Mouse (Mus musculus) hematopoietic stem cell, adult 5-6 weeks (primary cell): ENCODE measurements at regions not wholly inside any gene's neighbourhood (a gene's known extent, or its start where the extent isn't known, plus 50 kb on each side); places are given as distances from the start of the nearest gene placed in this dataset.

Experiments used
- ATAC-seq, 2 experiments: fragments of 125-278 bp in 1 of 2; replicated peaks in 1 of 2; 2 replicates each; pipeline ENCODE4 v1.8.0; 2016 to 2017; ENCODE audit warnings: inconsistent platforms in 2 of 2, mild to moderate bottlenecking in 2 of 2, moderate number of reproducible peaks in 2 of 2, low read depth in 1 of 2, moderate TSS enrichment in 1 of 2; ENCODE audit not compliant: low FRiP score in 2 of 2, poor library complexity in 2 of 2, severe bottlenecking in 2 of 2, insufficient read depth in 1 of 2, low TSS enrichment in 1 of 2

DNA sequence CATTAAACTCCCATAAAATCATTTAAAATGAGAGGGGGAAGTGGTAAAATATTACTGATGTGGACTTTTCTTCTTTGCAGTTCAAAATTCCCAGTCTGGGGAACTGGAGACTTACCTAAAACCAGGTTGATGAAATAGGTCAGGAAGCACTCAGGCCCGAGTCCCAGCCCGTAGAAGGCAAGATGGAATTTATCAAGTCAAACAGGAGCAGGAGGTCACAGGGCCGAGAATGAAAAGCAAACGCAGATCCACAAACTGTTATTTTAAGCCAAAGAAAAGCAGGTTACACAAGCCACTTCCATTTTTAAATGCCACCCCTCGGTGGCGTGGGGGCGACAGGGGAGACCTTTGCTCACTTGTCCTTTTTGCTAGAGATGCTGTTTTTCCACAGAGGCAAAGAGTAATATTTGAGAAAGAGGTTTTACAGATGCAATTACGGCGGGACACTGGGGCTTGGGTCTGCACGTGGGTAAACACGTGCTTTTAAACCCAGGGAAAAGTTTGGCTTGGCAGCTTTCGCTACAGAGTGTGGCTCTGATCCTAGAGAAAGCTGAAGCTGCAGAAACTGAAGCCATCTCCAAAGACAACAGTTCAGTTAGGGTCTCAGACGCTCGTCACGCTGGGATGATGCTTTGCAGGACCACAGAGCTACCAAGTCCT is 241.0 kb upstream of the Lyplal1 start:
- no peak for ATAC-seq

DNA sequence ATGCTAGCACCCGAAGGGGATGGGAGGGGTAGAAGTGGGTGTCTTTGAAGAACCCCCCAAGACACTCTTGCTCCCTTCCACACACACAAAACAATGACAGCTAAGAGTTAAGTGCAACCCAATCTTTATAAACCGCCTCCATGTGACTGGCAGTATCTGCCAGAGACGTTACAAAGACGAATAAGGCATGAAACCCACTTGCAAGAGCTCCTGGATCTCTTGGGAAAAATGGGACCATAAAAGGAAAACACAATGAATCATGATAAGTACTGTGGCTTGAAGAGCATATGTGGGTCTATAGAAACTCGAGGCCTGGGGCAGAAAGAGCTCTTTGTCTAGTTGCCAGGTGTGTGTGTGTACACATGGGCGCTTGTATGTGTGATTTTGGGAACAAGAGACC is 237.6 kb upstream of the Lyplal1 start:
- ATAC-seq, result no peak

DNA sequence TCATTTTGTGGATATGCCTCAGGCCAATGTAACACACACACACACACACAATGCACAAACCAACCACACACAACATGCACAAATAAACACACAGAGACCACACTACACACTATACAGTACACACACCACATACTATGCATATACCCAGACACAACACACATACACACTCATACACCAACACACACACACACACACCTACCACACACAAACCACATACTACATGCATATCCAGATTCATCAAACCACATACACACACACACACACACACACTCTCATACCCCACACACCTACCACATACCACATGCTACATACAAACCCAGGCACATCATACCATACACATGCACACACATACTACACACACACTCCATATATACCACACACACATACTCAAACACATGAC is 237.0 kb upstream of the Lyplal1 start:
- ATAC-seq, result no peak

DNA sequence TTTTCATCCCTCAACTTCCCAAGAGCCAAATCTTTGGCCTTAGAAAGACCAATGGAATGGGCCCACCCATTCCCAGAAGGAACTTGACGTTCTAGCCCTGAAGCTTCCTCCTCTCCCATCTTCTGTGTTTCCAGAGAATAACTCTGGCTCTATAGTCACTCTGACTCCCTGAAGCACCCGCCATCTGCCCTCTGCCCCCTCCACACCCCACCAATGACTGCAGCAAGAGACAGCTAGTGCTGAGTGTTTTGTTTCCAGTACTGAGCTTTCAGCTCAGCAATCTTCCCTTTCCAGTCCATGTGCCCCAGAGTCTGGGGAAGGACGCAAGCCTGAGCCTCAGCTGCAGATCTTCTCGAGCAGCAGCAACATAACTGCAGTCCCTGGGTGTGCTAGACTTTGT is 233.3 kb upstream of the Lyplal1 start:
- no peak for ATAC-seq

DNA sequence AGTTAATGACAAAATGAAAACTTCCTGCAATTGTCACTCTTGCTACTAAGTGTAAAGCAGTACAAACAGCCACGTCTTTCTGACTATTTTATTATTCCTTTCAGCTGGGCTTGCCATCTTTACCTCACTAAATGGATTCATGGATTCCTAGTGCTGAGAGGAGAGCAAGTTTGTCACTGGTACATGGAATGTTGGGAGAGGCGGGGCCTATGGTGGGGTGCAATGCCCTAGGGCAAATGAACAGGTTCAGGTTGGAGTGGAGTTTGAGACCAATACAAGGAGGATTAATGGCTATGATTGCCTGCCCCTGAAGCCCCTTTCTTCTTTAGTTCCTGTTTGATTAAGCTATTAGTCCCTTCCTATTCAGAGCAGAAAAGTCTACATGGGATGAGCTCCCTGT is 232.9 kb upstream of the Lyplal1 start:
- ATAC-seq, result no peak

DNA sequence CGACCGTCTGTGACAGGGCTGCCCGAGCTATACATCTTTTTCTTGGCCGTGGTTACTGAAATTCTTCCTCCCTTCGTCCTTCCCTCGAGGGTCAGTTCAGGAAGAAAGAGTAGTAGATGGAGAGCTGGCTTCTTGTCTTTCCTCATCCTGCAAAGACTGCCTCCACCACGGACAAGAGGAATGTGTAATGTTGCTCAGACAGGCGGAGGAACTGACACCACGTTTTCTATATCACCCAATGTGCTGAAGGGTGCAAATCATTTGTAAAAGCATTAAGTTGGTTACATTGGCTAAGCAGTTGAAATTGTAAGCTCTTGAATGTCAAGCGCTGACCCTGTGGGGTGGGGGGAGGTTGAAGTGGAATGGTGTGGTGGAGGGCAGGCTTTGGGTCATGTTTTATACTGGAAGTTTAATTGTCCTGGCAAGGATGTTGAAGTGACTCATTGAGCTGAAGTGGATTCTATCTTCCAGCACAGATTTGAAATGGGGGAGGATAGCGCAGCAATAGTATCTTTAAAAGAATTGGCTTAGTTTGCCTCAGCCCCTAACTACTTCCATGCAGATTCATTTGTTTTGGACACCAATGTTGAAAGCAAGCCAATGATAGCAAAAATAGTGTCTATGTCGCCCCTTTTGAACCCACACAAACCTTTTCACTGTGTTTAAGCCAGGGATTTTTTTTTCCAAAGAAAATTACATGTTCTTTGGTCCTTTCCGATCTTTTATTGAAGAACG is 230.5 kb upstream of the Lyplal1 start:
- ATAC-seq, result no peak

DNA sequence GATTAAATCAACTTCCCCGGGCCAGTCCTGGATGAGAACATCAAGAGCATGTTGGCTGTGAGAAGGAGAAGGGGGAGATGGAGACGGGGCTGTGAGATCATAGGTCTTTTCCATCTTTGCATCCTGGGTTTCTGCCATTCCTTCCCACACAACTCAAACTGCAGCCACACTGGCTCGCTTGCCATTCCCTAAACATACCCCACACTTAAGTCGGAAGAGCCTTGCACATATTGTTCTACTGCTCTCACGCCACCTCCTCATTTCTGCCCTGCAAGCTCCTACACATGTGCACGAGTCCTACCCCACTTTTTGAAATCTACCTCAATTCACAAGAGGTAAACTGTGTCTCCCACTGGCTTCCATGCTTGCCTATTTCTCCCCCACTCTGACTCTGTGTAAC is 228.3 kb upstream of the Lyplal1 start:
- no peak for ATAC-seq

DNA sequence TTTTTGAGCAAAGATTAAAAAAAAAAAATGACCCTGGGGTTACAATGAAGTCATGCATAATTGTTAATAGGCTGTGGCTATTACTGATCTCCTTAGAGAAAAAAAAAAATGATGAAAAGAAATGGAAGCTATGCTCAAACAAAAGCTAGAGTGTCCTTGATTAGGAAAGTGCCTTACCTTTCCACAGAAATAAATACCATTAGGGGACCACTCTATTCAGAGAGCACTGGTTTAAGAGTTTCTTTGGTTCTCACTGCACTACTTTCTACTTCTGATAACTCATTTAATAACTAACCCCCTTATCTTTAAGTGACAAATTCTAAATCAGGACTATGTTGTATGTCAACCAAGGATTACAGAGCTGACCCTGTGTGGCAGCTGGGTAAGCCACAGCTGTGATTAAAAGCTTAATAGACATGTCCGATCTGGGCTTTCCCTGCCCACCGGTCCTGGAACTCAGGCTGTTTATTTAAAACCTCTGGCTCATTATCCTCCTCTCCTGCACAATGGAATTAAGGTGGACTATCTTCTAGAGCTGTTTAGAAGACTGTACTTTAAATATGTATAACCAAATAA is 225.9 kb upstream of the Lyplal1 start:
- no peak for ATAC-seq

DNA sequence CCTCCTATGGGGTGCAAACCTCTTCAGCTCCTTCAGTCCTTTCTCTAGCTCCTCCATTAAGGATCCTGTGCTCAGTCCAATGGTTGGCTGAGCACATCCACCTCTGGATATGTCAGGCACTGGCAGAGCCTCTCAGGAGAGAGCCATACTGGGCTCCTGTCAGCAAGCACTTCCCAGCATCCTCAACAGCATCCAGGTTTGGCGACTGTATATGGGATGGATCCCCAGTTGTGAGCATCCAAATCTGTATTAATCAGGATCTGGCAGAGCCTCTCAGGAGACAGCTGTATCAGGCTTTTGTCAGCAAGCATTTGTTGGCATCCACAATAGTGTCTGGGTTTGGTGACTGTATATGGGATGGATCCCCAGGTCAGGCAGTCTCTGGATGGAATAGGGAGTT is 225.3 kb upstream of the Lyplal1 start:
- ATAC-seq, result no peak

DNA sequence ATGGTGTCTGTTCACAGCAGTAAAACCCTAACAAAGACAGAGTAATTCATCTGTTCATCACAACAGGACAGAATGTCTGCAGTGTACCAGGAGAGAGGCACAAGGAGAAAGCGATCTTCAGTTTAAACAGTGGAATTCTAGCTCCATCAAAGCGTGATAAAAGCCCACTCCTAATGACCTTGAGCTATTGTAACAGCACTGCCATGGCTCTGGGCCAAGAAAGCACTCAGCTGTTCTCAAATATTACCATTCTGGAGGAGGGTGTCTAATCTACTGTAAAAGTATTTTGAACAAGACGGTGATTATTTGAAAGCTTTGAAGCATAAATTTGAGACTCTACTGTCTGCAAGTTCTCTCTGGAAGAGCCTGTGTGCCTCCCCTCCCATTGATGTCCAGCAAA is 224.8 kb upstream of the Lyplal1 start:
- ATAC-seq, result no peak

DNA sequence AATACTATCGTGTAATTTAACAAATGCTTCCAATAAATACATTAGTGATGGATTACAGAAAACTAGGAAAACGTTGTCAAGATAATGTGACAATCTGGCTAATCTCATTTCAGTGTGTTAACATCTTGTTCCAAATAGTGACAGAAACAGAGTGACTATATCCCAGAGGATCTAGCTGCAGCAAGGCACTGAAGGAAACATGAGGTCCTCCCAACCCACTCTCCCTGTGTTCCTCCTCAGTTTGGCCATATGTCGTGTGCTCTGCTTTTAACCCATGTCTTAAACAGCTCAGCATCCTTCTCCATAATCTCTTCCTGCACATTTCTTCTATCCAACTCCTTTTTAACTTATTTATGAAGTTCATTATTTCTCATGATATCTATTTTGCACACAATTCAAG is 223.6 kb upstream of the Lyplal1 start:
- ATAC-seq, result no peak

DNA sequence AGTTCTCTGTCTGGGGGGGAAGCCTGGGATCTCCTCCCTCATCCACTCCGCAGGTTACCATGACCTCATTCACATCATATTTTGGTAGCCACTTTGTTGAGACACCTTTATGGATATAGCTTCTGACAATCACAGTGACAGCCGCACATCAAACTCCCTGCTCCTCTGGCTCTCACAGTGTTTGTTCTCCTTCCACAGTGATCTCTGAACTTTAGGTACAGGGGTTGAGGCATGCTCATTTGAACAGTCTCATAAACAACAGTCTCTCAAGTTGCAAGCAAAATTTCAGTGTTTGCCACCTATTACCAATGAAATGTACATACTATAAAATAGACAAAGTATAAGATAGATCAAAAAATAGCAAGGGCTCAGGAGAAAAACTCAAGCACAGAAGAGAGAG is 200.2 kb upstream of the Lyplal1 start:
- ATAC-seq, result no peak

DNA sequence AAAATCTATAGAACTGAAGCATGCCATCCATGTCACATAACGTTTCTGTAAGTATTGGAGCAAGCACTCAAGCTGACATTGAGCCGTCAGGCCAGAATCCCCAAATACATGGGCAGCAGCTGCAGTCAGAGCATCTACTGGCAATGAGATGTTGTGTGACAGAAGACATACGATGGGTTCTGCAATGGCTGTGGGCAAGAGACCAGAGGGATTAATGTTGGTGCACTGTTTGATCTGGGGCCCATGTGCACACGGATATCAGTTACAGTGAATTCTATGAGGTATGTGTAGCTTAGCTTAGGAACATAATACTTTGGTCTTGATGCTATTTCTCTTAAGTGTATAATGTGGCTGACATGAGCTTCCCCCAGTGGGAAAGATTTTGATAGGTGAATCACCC is 197.1 kb upstream of the Lyplal1 start:
- no peak for ATAC-seq

DNA sequence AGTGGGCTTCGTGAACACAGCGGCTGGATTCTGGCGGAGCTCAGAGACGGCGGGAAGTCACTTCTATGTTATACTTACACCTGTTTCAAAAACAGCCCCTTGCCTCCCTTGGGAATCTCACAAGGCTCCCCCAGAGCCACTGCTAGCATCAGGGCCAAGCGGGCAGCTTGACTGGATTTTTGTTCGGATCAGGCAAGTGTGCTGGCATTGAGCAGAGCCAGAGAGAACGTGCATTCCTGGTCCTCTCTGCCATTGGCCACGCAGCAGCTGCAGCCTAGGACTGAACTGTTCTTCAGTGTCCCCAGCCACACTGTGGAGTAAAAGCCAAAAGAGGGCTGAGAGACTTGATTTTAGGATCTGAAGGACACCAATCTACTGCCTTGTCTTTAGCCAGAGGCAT is 195.6 kb upstream of the Lyplal1 start:
- ATAC-seq, result no peak

DNA sequence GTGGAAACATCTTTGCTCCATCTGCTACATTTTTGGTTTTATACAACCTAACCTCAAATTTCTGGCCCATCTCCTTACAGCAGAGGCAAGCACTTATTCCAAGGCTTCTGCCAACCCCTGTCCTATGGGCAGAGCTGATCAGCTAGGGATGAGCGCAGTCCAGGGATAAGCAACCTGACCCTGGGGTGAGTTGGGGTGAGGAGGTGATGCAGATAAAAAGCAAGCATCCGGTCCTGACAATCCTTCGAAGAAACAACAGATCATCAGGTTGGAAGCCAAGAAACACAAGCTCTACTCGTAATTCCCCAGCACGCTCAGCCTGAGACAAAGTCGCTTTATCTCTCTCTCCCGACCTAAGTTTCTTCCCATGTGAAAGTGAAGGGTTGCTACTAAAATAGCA is 194.9 kb upstream of the Lyplal1 start:
- ATAC-seq, result no peak

DNA sequence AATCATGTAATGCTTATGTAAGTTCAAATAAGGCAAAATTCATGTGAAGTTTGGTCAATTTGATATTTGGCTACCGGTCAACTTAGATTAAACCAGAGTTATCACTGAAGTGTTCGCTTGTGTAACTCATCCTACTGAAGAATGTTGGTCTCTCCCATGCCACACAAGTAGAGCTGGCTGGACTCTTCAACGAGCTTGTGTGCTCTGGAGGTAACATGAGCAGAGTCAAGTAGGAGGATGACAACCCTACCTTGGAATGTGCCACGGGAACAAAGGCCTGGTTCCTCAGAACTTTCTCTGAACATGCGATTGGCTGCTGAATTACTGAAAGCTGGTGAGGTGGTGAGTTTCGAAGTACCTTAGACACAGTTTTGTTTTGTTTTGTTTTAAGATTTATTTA is 190.5 kb upstream of the Lyplal1 start:
- ATAC-seq, result no peak

DNA sequence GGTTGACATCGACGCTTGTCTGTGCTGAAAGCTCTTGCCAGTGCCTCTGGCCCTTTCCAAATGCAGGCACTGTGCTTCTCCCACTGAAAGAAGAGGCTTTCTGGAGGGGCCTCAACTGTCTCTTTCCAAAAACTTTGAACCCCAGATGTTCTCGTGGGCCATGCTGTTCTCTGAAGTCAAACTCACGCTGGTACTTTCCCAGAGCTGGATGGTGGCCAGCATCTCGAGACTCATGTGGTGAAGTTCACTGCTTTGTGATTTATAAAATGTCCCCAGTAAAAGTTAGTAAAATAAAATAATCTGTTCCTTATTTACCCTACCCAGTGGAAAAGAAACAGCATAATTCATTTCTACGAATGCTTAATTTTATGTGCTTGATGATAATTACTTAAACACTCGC is 180.4 kb upstream of the Lyplal1 start:
- ATAC-seq, result no peak

DNA sequence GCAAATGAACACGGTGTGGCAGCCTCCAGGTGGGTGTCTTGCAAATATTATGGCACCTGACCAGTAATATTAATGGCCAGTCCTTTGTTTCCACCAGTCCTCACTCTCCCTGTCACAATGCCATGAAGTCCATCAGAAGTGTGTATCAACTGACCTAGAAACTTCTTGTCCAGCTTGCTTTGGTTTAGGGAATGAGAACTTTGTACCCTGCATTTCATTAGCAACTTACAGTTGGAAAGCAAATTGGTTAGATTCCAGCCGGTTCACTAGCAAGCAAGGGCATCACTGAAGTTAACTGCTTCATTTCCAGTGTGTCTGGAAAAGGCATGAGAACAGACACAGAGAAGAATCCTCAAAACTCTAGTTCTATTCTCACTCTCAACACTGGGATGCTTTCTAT is 178.1 kb upstream of the Lyplal1 start:
- ATAC-seq, result no peak

DNA sequence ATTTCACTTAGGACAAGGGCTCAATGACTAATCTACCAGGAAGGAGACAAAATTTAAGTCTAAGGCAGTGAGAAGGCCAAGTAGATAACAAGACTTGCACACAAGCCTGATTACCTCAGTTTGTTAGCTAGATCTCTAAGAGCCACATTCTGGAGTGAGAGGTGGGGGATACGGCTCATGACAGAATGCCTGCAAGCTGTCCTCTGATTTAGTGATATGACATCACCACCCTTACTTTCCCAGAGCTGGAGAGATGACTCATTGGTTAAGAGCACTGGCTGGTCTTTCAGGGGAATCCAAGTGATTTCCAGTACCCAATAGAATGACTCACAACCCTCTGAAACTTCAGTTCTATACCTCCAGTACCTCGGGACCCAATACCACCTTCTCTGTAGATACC is 177.5 kb upstream of the Lyplal1 start:
- ATAC-seq, result no peak
